Mouse (Mus musculus) C2C12 (cell line): ENCODE data around the gene Tmem33.

ENCODE experiments used
- CEBPB ChIP-seq: IDR thresholded peaks from one replicate; pipeline ENCODE4 v1.6.1; 2011; ENCODE audit warnings: low read depth, mild to moderate bottlenecking, control low read depth, moderate library complexity
- CTCF ChIP-seq: IDR thresholded peaks from one replicate; pipeline ENCODE4 v1.5.1; 2011; ENCODE audit not compliant: control insufficient read depth, insufficient read depth, insufficient read length
- MAX ChIP-seq: IDR thresholded peaks from one replicate; pipeline ENCODE4 v1.6.1; 2011; ENCODE audit warnings: mild to moderate bottlenecking, control low read depth
- MYOD1 ChIP-seq: IDR thresholded peaks from one replicate; pipeline ENCODE4 v1.6.1; 2011; ENCODE audit warnings: low read depth; ENCODE audit not compliant: control insufficient read depth, insufficient read length
- MYOG ChIP-seq: IDR thresholded peaks from one replicate; pipeline ENCODE4 v1.6.1; 2011; ENCODE audit not compliant: control insufficient read depth, insufficient read length; ENCODE audit errors: extremely low read depth
- USF1 ChIP-seq: IDR thresholded peaks from one replicate; pipeline ENCODE4 v1.6.1; 2011; ENCODE audit warnings: low read depth, mild to moderate bottlenecking, control low read depth, moderate library complexity

GRCm38 (mm10) chr5:67252261-67252660 lies 8.1 kb upstream of the Tmem33 start:
- TF ChIP-seq CTCF (no peak), MYOD1 (no peak), CEBPB (no peak), MYOG (no peak), USF1 (no peak), MAX (no peak)
